In the genomic region with DNA sequence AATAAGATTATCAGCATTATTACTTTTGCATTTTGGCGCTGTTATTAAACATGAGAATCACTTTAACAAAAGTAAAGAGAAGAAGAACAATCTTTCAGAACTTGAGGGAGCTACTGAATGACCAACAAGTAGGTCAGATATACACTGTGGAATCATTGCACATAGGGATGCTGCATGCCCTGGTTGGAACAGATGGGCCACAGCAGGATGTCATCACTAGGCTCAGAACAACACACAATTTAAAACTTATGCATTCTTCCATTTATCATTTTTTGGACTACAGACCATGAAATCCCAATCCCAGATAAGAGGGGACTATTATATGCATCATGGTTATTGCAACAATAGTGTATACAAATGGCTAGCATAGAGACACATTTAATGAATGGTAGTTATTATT, we compare ENCODE assay signal across 20 mouse cellular contexts.
"Had no signal": no experiment of that assay in that cellular context is flagged by ENCODE, and none has a peak within 500 bp of the region (broad histone marks: within the 10 kb centered on the region; RNA-seq: fewer than 3 reads in every experiment).

No protein-coding gene starts in this region.

- H3K9me3 ChIP-seq: kidney, embryonic 15.5 days; liver, embryonic 13.5 days; megakaryocyte, embryonic 14.5 days; midbrain, embryonic 10.5 days; neural tube, embryonic 12.5 days; neural tube, embryonic 15.5 days had no signal

- H3K4me1 ChIP-seq: neural tube, embryonic 12.5 days had no signal

- ATAC-seq: lung, postnatal 0 days had no signal

- H3K4me2 ChIP-seq: kidney, embryonic 15.5 days; liver, embryonic 13.5 days; lung, embryonic 14.5 days; neural tube, embryonic 12.5 days; neural tube, embryonic 15.5 days had no signal

- H3K27me3 ChIP-seq: kidney, embryonic 15.5 days; liver, embryonic 13.5 days; megakaryocyte, embryonic 14.5 days; neural tube, embryonic 12.5 days; neural tube, embryonic 15.5 days had no signal

- DNase-seq: kidney, postnatal 10 days; kidney, postnatal 36 days; layer of hippocampus, postnatal 36 days; liver, embryonic 13.5 days; lung, embryonic 14.5 days; midbrain, embryonic 14.5 days; right cerebral cortex, adult 18-20 months; right cerebral cortex, postnatal 14 days; right cerebral cortex, postnatal 4 days; thymus, adult 2 months; thymus, postnatal 14 days; thymus, postnatal 4 days had no signal

- H3K36me3 ChIP-seq: kidney, embryonic 15.5 days; liver, embryonic 13.5 days; midbrain, embryonic 10.5 days; neural tube, embryonic 12.5 days; neural tube, embryonic 15.5 days had no signal

- H3K27ac ChIP-seq: kidney, embryonic 15.5 days; left cerebral cortex, adult 2 months; liver, embryonic 13.5 days; midbrain, embryonic 10.5 days; neural tube, embryonic 12.5 days; neural tube, embryonic 15.5 days; stomach, postnatal 0 days had no signal

- H3K4me3 ChIP-seq: kidney, embryonic 15.5 days; left cerebral cortex, adult 2 months; liver, embryonic 13.5 days; megakaryocyte, embryonic 14.5 days; midbrain, embryonic 10.5 days; neural tube, embryonic 12.5 days; neural tube, embryonic 15.5 days had no signal

- H3K9ac ChIP-seq: kidney, embryonic 15.5 days; liver, embryonic 13.5 days; lung, embryonic 14.5 days; neural tube, embryonic 12.5 days; neural tube, embryonic 15.5 days had no signal
